Mouse (Mus musculus): ENCODE data around the gene Ifrd1. TPM values are rescaled to one million over a fixed set of nuclear protein-coding genes. Genes with fewer than 3 reads are reported as not detected.

Gene Ifrd1
- polyA plus RNA-seq, 1 experiment from 2014 or later = 40.3 TPM

GRCm38 (mm10) chr12:40160777-40161176 is 87.5 kb downstream of the Ifrd1 start:
- ATAC-seq (ENCODE audit: low read depth) = no peak
- Histone ChIP-seq H3K4me3 (ENCODE audit: low read depth, low read length) (no peak overlapping the region), H3K4me1 (ENCODE audit: control insufficient read depth, low read depth, low read length) (no peaks in the 10 kb centered on the region), H3K4me2 (ENCODE audit: low read depth, low read length) (no peak overlapping the region), H3K9ac (ENCODE audit: low read depth, low read length) (no peak overlapping the region), H3K36me3 (ENCODE audit: control insufficient read depth, insufficient read depth) (no peaks in the 10 kb centered on the region), H3K27me3 (ENCODE audit: control insufficient read depth, insufficient read depth, low read depth, low read length) (no peaks in the 10 kb centered on the region), H3K9me3 (replicated peaks; ENCODE audit: control insufficient read depth, low read length) (no peaks in the 10 kb centered on the region), H3K27ac (ENCODE audit: low read length) (no peak overlapping the region)
- WGBS (ENCODE audit: insufficient replicate concordance) = 38% methylated on average over 2 of the region's 2 CpGs

GRCm38 (mm10) chr12:40154188-40154587 is 94.1 kb downstream of the Ifrd1 start:
- no peak for ATAC-seq (ENCODE audit: low read depth)
- Histone ChIP-seq H3K27ac (ENCODE audit: low read length) (no peak overlapping the region), H3K4me1 (ENCODE audit: control insufficient read depth, low read depth, low read length) (no peaks in the 10 kb centered on the region), H3K9me3 (replicated peaks; ENCODE audit: control insufficient read depth, low read length) (no peaks in the 10 kb centered on the region), H3K4me2 (ENCODE audit: low read depth, low read length) (no peak overlapping the region), H3K36me3 (ENCODE audit: control insufficient read depth, insufficient read depth) (no peaks in the 10 kb centered on the region), H3K4me3 (ENCODE audit: low read depth, low read length) (no peak overlapping the region), H3K9ac (ENCODE audit: low read depth, low read length) (no peak overlapping the region), H3K27me3 (ENCODE audit: control insufficient read depth, insufficient read depth, low read depth, low read length) (no peaks in the 10 kb centered on the region)
- WGBS (ENCODE audit: insufficient replicate concordance) = 46% methylated on average over 6 of the region's 6 CpGs

GRCm38 (mm10) chr12:40152353-40153069 is 95.8 kb downstream of the Ifrd1 start:
- no peak overlapping the region for H3K9ac ChIP-seq (ENCODE audit: low read depth, low read length)
- no peak overlapping the region for H3K27ac ChIP-seq (ENCODE audit: low read length)
- no peaks in the 10 kb centered on the region for H3K4me1 ChIP-seq (ENCODE audit: control insufficient read depth, low read depth, low read length)
- H3K9me3 ChIP-seq (replicated peaks; ENCODE audit: control insufficient read depth, low read length) = no peaks in the 10 kb centered on the region
- H3K4me2 ChIP-seq (ENCODE audit: low read depth, low read length) = no peak overlapping the region
- no peak overlapping the region for H3K4me3 ChIP-seq (ENCODE audit: low read depth, low read length)
- no peak for ATAC-seq (ENCODE audit: low read depth)
- no peaks in the 10 kb centered on the region for H3K27me3 ChIP-seq (ENCODE audit: control insufficient read depth, insufficient read depth, low read depth, low read length)
- H3K36me3 ChIP-seq (ENCODE audit: control insufficient read depth, insufficient read depth) = no peaks in the 10 kb centered on the region
- WGBS (ENCODE audit: insufficient replicate concordance) = 33% methylated on average over 8 of the region's 8 CpGs

MicroRNAs within 50 kb of the gene (microRNA counts, 519-probe panel; counts per million panel counts)
- microRNA mmu-miR-1938 = 60.7 counts per million

Small RNA genes lying within 50 kb of the gene (microRNA-seq; reads per million reads assigned to microRNA genes)
- not detected for gene Mir1938

Other genes starting within 250 kb of the Ifrd1 start
- gene Arl4a, start 210.5 kb downstream of the Ifrd1 start, polyA plus RNA-seq (2015; fragmentation: Nextera tagmentation; extraction: Ambion mirVana) = 92.3 and 93.3 TPM in 2 replicates
- 0.06 and 0.57 TPM in 2 replicates for gene Scin, start 114.3 kb downstream of the Ifrd1 start, polyA plus RNA-seq (2015; fragmentation: Nextera tagmentation; extraction: Ambion mirVana)
- 0.05 and 0.12 TPM in 2 replicates for gene Lsmem1, start 49.0 kb downstream of the Ifrd1 start, polyA plus RNA-seq (2015; fragmentation: Nextera tagmentation; extraction: Ambion mirVana)
- gene Zfp277, start 197.4 kb upstream of the Ifrd1 start, polyA plus RNA-seq (2015; fragmentation: Nextera tagmentation; extraction: Ambion mirVana) = 6.1 and 6.5 TPM in 2 replicates
- gene Dock4, start 197.4 kb upstream of the Ifrd1 start, polyA plus RNA-seq (2015; fragmentation: Nextera tagmentation; extraction: Ambion mirVana) = 1.2 TPM in 2 replicates